Mouse (Mus musculus) lung, postnatal 0 days (tissue): ENCODE measurements around the gene Gsg1l.

Experiments used
- CTCF ChIP-seq: IDR thresholded peaks from 2 replicates; pipeline ENCODE4 v1.5.1; 2016; ENCODE audit warnings: antibody characterized with exemption, mild to moderate bottlenecking
- EP300 ChIP-seq: IDR thresholded peaks from 2 replicates; pipeline ENCODE4 v1.6.1; 2016; ENCODE audit warnings: antibody characterized with exemption, mild to moderate bottlenecking, control low read depth

DNA sequence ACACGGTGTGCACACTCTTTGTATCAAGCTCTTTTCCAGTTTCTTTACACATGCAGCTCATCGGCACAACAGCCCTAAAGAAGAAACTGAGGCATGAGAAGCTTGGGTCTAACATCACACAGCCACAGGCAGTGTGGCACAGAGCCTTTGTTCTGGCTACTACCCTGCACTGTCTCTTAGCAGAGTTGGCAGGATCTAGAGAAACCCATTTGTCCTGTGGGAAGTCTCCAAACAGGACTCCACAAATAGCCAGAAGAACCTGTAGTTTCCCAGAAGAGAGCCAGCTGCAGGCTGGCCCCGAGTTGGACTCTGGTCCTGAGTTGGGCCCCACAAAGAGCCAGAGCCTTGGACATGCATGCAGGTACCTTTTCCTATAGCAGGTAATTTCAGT lies 49.9 kb downstream of the Gsg1l start:
- no peak for TF ChIP-seq CTCF
- no peak for TF ChIP-seq EP300
